Mouse (Mus musculus) cerebellum, adult 2 months (tissue): Measurements from ENCODE around the gene Cdk18.

ENCODE experiments used
- CTCF ChIP-seq: fragments of 200-500 bp; IDR thresholded peaks from 2 replicates; pipeline ENCODE4 v1.5.1; 2011; ENCODE audit warnings: low read depth, mild to moderate bottlenecking, control low read depth, low read length, moderate library complexity, borderline replicate concordance; ENCODE audit not compliant: insufficient read depth
- POLR2A ChIP-seq: fragments of 200-500 bp; IDR thresholded peaks from 2 replicates; pipeline ENCODE4 v1.6.1; 2011; ENCODE audit warnings: low read length, control low read depth, borderline replicate concordance; ENCODE audit not compliant: insufficient read depth

DNA sequence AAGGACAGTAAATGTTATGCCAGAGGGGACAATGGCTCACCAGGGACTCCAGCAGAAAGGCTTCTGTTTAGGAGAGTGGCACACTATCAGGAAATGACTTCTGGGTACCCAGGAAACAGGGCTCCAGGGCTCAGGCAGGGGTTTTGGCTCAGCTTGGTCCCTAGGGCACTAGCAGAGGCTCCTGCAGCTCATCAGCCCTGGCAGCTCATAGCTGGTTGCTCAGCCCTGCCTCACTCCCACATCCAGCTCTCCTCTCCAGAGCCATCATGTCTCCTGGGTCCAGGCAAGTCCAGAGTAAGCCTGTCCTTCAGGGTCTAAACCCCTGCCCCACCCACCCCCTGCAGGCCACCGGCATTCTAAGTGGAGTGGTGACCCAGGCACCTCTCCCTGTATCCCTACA is 28.1 kb downstream of the Cdk18 start:
- TF ChIP-seq CTCF, result no peak
- TF ChIP-seq POLR2A, result no peak
